Mouse (Mus musculus): ENCODE results near the gene Mark1. TPM values are rescaled to one million over a fixed set of nuclear protein-coding genes. Genes with fewer than 3 reads are reported as not detected.

Mark1 gene
- total RNA-seq, 1 experiment from 2014 or later = 6.6 TPM

DNA sequence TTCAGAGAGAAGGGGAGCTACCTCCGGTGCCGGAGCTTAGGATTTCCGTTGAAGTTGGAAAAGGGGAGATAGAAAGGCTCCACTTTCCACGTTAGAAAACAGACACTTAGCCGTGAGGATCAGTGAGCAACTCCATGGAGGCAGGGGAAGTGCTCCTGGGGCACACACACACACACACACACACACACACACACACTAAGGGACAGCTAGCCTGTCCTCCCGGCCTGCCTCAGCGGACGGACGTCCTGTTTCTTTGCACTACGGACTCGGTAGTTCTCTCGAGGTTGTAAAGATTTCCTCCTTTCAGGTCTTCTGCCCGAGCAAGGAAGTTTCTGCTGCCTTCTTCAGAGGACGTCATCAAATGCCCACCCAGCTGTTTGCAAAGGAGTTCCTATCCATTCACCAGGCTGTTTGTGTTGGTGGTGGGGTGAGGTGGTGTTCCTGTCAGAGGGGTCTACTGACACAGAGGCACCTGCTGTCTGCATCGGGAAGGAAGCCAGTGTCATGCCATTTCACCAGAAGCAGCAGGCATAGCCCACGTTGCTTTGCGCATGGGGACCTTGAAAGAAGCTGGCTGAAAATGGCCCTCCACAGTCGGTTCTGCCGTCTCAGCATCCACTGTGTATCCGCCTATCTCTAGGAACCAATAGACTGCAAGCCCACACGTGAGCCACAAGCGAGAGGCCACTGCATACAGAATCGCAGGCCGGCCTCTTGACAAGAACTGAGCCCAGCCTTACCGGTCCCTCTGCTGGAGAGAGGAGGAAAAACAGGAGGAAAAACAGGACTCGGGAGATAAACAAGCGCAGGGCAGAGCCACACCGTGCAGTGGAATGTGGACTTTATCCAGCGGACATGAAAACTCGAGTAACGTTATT is 147.4 kb downstream of the Mark1 start:
- peak; percentile 63 for DNase-seq

DNA sequence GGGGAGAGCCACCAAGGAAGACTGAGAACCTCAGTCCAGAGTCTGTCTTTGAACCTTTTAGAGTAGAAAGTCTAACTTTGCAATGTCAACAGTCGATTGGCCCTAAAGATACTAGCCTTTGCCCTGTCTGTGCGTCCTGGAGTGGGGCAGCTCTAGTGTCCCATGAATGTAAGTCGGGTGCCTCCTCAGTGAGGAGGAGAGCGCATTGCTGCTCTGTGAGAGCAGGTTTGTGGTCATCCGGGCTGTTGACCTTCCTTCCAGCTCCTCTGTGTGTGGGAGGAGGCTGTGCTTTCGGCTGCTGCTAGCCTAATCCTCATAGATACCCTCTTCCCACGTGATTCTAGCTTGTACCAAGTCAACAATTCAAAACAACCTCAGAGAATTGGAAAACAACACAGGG is 148.2 kb downstream of the Mark1 start:
- no peak for DNase-seq

DNA sequence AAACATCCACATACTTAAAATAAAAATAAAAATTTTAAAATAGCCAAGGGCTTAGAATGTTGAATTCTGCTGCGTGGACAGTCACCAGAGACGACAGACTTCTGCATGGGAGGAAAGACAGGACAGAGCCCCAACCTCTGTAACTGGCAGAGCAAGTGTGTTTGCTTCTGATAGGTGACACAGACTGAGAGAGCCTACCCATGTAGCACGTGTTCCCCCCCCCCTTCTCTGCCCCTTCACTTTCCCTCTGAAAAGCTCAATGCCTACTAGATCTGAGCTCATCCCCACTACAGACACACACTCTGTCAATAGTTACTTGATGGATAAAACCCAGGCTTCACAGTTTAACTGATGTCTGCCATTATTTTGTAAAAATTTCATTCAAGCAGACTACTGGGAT is 152.4 kb downstream of the Mark1 start:
- no peak for DNase-seq

Other genes with a start within 250 kb of the Mark1 start
- 1.4 and 4.4 TPM in 2 replicates for gene Marc1, start 188.3 kb downstream of the Mark1 start, total RNA-seq (2021)
- gene Marc2, start 153.1 kb downstream of the Mark1 start, total RNA-seq (2021) = 257 and 310 TPM in 2 replicates
- 20.8 and 24.7 TPM in 2 replicates for gene C130074G19Rik, start 116.4 kb downstream of the Mark1 start, total RNA-seq (2021)
- gene Rab3gap2, start 204.5 kb upstream of the Mark1 start, total RNA-seq (2021) = 60.8 and 62.2 TPM in 2 replicates